Mouse (Mus musculus): ENCODE data around the gene H2-Ob. TPM values are rescaled to one million over a fixed set of nuclear protein-coding genes. Genes with fewer than 3 reads are reported as not detected.

The H2-Ob gene
- polyA plus RNA-seq, 1 experiment from 2014 or later, result 0.54 TPM

DNA sequence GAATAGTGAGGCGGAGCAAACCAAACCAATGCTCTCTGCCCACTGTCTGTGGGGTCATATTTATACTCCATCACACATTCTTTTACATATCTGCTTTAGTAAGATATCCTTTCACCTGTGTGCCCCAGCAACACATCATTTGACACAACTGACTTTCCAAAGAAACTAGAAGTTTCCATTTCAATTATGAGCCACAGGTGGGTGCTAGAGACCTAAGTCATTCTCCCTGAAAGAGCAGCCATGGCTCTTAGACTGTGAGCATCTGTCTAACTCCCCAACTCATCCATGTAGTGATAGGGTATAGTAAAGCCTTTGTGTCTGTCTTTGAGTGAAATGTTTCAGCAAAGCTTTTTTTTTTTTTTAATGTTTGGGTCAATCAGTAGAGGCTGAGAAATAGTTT, 33.4 kb downstream of the H2-Ob start:
- Histone ChIP-seq H3K4me3 (ENCODE audit: low read depth, low read length) (no peak overlapping the region), H3K9me3 (replicated peaks; ENCODE audit: control insufficient read depth, low read length) (no peaks in the 10 kb centered on the region), H3K9ac (ENCODE audit: low read depth, low read length) (no peak overlapping the region), H3K4me1 (ENCODE audit: control insufficient read depth, low read depth, low read length) (no peaks in the 10 kb centered on the region), H3K36me3 (ENCODE audit: control insufficient read depth, insufficient read depth) (no peaks in the 10 kb centered on the region), H3K27me3 (ENCODE audit: control insufficient read depth, insufficient read depth, low read depth, low read length) (no peaks in the 10 kb centered on the region), H3K27ac (ENCODE audit: low read length) (no peak overlapping the region), H3K4me2 (ENCODE audit: low read depth, low read length) (no peak overlapping the region)
- ATAC-seq (ENCODE audit: low read depth), result no peak
- WGBS (ENCODE audit: insufficient replicate concordance), result 74% methylated on average over 1 of the region's 1 CpGs

DNA sequence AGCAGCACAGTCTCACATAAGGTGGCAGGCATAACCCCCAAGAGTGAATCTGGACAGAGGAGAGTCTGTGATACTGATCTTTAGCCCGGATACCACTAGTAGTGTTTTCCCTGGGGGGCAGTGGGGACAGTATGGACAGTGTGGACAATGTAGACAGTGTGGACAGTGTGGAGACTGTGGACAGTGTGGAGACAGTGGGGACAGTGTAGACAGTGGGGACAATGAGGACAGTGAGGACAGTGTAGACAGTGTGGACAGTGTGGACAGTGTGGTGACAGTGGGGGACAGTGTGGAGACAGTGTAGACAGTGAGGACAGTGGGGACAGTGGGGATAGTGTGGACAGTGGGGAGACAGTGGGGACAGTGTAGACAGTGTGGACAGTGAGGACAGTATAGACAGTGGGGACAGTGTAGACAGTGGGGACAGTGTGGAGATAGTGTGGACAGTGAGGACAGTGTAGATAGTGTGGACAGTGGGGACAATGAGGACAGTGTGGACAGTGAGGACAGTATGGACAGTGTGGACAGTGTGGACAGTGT, 41.9 kb downstream of the H2-Ob start:
- no peaks in the 10 kb centered on the region for H3K9me3 ChIP-seq (replicated peaks; ENCODE audit: control insufficient read depth, low read length)
- no peak overlapping the region for H3K9ac ChIP-seq (ENCODE audit: low read depth, low read length)
- H3K4me2 ChIP-seq (ENCODE audit: low read depth, low read length), result no peak overlapping the region
- no peak for ATAC-seq (ENCODE audit: low read depth)
- H3K4me3 ChIP-seq (ENCODE audit: low read depth, low read length), result no peak overlapping the region
- H3K27me3 ChIP-seq (ENCODE audit: control insufficient read depth, insufficient read depth, low read depth, low read length), result no peaks in the 10 kb centered on the region
- no peaks in the 10 kb centered on the region for H3K36me3 ChIP-seq (ENCODE audit: control insufficient read depth, insufficient read depth)
- WGBS (ENCODE audit: insufficient replicate concordance), result 51% methylated on average over 1 of the region's 1 CpGs
- no peaks in the 10 kb centered on the region for H3K4me1 ChIP-seq (ENCODE audit: control insufficient read depth, low read depth, low read length)
- H3K27ac ChIP-seq (ENCODE audit: low read length), result no peak overlapping the region

DNA sequence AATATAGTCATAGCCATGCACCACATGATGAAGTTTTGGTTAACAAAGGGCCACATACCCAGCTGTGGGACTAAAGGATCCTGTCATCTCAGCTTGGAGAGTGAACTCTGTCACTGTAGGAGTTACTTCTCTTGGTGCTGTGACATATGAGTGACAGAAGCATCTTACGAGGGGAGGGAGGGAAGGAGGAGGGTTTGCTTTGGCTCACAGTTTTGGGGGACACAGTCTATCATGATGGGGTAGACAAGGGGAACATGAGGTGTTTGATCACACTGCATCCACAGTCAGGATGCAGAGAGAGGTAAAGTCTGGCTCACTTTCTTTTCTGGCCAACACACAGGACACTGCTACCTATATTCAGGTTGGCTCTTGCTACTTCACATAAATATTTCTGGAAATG, 43.1 kb downstream of the H2-Ob start:
- H3K4me1 ChIP-seq (ENCODE audit: control insufficient read depth, low read depth, low read length), result no peaks in the 10 kb centered on the region
- ATAC-seq (ENCODE audit: low read depth), result no peak
- H3K9me3 ChIP-seq (replicated peaks; ENCODE audit: control insufficient read depth, low read length), result no peaks in the 10 kb centered on the region
- 47% methylated on average over 1 of the region's 1 CpGs for WGBS (ENCODE audit: insufficient replicate concordance)
- no peak overlapping the region for H3K4me2 ChIP-seq (ENCODE audit: low read depth, low read length)
- no peaks in the 10 kb centered on the region for H3K36me3 ChIP-seq (ENCODE audit: control insufficient read depth, insufficient read depth)
- H3K27me3 ChIP-seq (ENCODE audit: control insufficient read depth, insufficient read depth, low read depth, low read length), result no peaks in the 10 kb centered on the region
- H3K4me3 ChIP-seq (ENCODE audit: low read depth, low read length), result no peak overlapping the region
- no peak overlapping the region for H3K9ac ChIP-seq (ENCODE audit: low read depth, low read length)
- no peak overlapping the region for H3K27ac ChIP-seq (ENCODE audit: low read length)

DNA sequence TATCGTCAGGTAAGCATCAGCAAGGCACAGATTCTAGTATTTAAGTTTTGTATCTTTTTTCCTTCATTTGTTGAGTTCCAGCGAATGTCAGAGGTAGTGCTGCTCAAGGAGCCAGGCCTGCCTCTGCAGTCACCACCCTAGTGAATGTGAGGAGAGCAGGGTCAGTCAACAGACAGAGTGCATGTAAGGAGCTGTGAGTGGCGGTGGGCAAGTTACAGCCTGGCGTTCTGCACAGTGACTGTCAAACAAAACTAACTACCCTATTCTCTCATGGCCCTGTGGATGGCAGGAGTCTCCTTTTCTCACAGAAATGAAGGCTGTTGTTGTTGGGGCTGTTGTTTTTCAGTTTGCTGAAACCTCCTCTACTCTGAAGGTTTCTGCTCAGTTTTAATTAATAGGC, 46.7 kb downstream of the H2-Ob start:
- H3K9me3 ChIP-seq (replicated peaks; ENCODE audit: control insufficient read depth, low read length), result no peaks in the 10 kb centered on the region
- no peaks in the 10 kb centered on the region for H3K27me3 ChIP-seq (ENCODE audit: control insufficient read depth, insufficient read depth, low read depth, low read length)
- no peak overlapping the region for H3K9ac ChIP-seq (ENCODE audit: low read depth, low read length)
- no peak overlapping the region for H3K27ac ChIP-seq (ENCODE audit: low read length)
- no peaks in the 10 kb centered on the region for H3K4me1 ChIP-seq (ENCODE audit: control insufficient read depth, low read depth, low read length)
- 68% methylated on average over 4 of the region's 4 CpGs for WGBS (ENCODE audit: insufficient replicate concordance)
- no peak for ATAC-seq (ENCODE audit: low read depth)
- H3K4me3 ChIP-seq (ENCODE audit: low read depth, low read length), result no peak overlapping the region
- H3K4me2 ChIP-seq (ENCODE audit: low read depth, low read length), result no peak overlapping the region
- H3K36me3 ChIP-seq (ENCODE audit: control insufficient read depth, insufficient read depth), result no peaks in the 10 kb centered on the region

DNA sequence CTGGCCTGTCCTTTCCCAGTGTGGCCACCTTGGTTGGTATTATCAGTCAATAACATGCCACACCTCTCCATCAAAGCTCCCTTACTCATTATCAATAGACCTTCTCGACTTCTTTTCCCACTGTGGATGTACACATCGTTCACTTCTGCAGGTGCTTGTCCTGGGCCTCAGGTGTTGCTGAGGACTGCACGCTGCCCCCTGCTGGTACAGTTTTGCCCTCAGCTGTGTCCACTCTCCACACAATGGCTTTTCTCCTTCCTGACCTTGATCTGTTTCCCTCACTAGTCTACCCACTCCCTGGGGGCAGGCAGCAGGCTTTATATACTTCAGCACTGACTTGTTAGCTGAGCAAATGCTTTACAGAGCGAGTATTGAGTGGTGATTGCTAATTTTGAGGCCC, 47.1 kb downstream of the H2-Ob start:
- Histone ChIP-seq H3K27ac (ENCODE audit: low read length) (no peak overlapping the region), H3K9me3 (replicated peaks; ENCODE audit: control insufficient read depth, low read length) (no peaks in the 10 kb centered on the region), H3K4me3 (ENCODE audit: low read depth, low read length) (no peak overlapping the region), H3K9ac (ENCODE audit: low read depth, low read length) (no peak overlapping the region), H3K4me2 (ENCODE audit: low read depth, low read length) (no peak overlapping the region), H3K36me3 (ENCODE audit: control insufficient read depth, insufficient read depth) (no peaks in the 10 kb centered on the region), H3K4me1 (ENCODE audit: control insufficient read depth, low read depth, low read length) (no peaks in the 10 kb centered on the region), H3K27me3 (ENCODE audit: control insufficient read depth, insufficient read depth, low read depth, low read length) (no peaks in the 10 kb centered on the region)
- WGBS (ENCODE audit: insufficient replicate concordance), result 28% methylated on average over 4 of the region's 4 CpGs
- no peak for ATAC-seq (ENCODE audit: low read depth)

DNA sequence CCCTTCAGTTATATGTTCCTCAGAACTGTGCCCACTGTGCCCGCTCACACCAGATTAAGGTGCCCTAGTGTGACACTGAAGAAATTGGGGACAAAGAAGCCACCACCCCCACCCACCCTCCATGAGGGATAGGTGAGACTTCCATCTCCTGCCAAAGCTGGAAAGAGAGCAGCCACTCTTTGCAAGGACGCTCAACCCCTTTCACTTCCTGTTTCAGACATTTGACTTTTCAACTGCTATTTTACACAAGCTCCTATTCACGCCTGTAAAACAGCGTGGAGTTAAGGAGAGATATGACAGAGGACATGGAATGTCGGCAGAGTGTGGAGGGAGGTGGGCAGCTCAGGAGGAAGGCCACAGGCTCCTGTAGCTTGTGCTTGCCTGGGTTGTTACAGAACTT, 47.8 kb downstream of the H2-Ob start:
- ATAC-seq (ENCODE audit: low read depth), result no peak
- Histone ChIP-seq H3K4me1 (ENCODE audit: control insufficient read depth, low read depth, low read length) (no peaks in the 10 kb centered on the region), H3K27ac (ENCODE audit: low read length) (no peak overlapping the region), H3K4me2 (ENCODE audit: low read depth, low read length) (no peak overlapping the region), H3K36me3 (ENCODE audit: control insufficient read depth, insufficient read depth) (no peaks in the 10 kb centered on the region), H3K4me3 (ENCODE audit: low read depth, low read length) (no peak overlapping the region), H3K9me3 (replicated peaks; ENCODE audit: control insufficient read depth, low read length) (no peaks in the 10 kb centered on the region), H3K27me3 (ENCODE audit: control insufficient read depth, insufficient read depth, low read depth, low read length) (no peaks in the 10 kb centered on the region), H3K9ac (ENCODE audit: low read depth, low read length) (no peak overlapping the region)
- 42% methylated on average over 5 of the region's 5 CpGs for WGBS (ENCODE audit: insufficient replicate concordance)

DNA sequence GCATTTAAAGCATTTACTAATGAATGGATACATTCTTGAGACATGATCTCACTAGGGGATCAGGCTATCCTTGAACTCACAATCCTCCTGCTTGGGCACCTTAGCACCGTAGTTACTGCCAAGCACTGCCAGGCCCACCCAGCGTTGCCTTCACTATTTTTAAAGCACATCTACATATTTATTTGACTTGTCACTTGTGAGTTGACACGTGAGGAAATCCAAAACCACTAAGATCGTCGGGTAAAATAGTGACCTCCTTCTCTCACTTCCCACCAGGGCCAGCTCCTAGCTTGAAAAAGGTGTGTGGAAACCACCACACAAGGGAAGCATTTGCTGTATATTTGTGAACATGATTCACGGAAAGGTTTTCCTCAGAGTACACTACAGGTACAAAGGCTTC, 48.3 kb downstream of the H2-Ob start:
- Histone ChIP-seq H3K4me2 (ENCODE audit: low read depth, low read length) (no peak overlapping the region), H3K4me3 (ENCODE audit: low read depth, low read length) (no peak overlapping the region), H3K9me3 (replicated peaks; ENCODE audit: control insufficient read depth, low read length) (no peaks in the 10 kb centered on the region), H3K9ac (ENCODE audit: low read depth, low read length) (no peak overlapping the region), H3K27ac (ENCODE audit: low read length) (no peak overlapping the region), H3K4me1 (ENCODE audit: control insufficient read depth, low read depth, low read length) (no peaks in the 10 kb centered on the region), H3K36me3 (ENCODE audit: control insufficient read depth, insufficient read depth) (no peaks in the 10 kb centered on the region), H3K27me3 (ENCODE audit: control insufficient read depth, insufficient read depth, low read depth, low read length) (no peaks in the 10 kb centered on the region)
- no peak for ATAC-seq (ENCODE audit: low read depth)
- 30% methylated on average over 6 of the region's 6 CpGs for WGBS (ENCODE audit: insufficient replicate concordance)

DNA sequence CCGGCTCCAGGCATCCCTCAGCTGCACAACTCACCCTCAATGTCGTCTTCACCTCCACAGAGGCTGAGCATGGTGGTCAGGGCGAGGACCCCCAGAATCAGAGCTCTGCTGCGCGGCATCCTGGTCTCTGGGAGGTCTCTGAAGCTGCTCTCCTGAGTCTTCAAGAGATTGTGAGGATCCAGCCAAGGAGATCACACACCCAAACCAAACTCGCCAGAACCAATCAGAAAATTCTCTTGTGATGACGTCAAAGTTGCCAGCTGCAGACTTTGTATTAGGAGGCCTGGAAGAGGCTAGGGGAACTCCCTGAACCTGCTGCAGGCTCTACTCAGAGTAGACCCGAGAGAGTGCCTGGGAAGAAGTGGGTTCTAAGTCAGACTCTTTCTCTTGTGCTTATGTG, 48.9 kb downstream of the H2-Ob start, which contains the start of gene H2-Aa:
Gene H2-Aa (minus strand): TSS at position 176 of the 400 bp plus-strand sequence.
- Histone ChIP-seq H3K4me1 (ENCODE audit: control insufficient read depth, low read depth, low read length) (no peaks in the 10 kb centered on the region), H3K9me3 (replicated peaks; ENCODE audit: control insufficient read depth, low read length) (no peaks in the 10 kb centered on the region; the same call in 1 of the 2 replicates), H3K36me3 (ENCODE audit: control insufficient read depth, insufficient read depth) (no peaks in the 10 kb centered on the region), H3K4me3 (ENCODE audit: low read depth, low read length) (no peak within 1 kb of the TSS), H3K27ac (ENCODE audit: low read length) (no peak within 1 kb of the TSS), H3K9ac (ENCODE audit: low read depth, low read length) (no peak within 1 kb of the TSS), H3K27me3 (ENCODE audit: control insufficient read depth, insufficient read depth, low read depth, low read length) (no peaks in the 10 kb centered on the region), H3K4me2 (ENCODE audit: low read depth, low read length) (no peak within 1 kb of the TSS)
- 0 out of 2 replicates have a peak, but pooled peaks have one; percentile 41 for ATAC-seq (ENCODE audit: low read depth)
- 11% methylated on average over 8 of the region's 8 CpGs for WGBS (ENCODE audit: insufficient replicate concordance)

DNA sequence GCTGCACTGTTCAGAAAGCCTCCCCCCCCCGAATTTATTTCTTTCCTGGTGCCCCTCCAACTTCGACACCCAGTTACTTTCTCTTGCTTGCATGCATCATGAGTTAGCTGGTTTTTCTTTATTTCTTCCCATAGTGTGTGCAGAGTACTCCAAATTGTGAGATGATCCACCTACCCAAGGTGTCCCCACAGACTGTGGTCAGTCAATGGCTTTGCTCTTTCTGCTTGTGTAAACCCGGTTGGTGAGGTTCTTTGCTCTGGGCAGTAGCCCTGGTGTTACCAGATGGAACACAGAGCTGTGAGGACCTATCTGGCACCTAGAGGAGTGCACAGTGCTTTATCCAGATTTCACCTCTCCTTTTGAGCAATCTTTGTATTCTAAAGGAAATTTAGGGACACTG, 49.4 kb downstream of the H2-Ob start:
- H3K4me1 ChIP-seq (ENCODE audit: control insufficient read depth, low read depth, low read length), result no peaks in the 10 kb centered on the region
- no peaks in the 10 kb centered on the region for H3K27me3 ChIP-seq (ENCODE audit: control insufficient read depth, insufficient read depth, low read depth, low read length)
- no peak for ATAC-seq (ENCODE audit: low read depth)
- H3K4me2 ChIP-seq (ENCODE audit: low read depth, low read length), result no peak overlapping the region
- H3K9ac ChIP-seq (ENCODE audit: low read depth, low read length), result no peak overlapping the region
- 40% methylated on average over 3 of the region's 3 CpGs for WGBS (ENCODE audit: insufficient replicate concordance)
- H3K27ac ChIP-seq (ENCODE audit: low read length), result no peak overlapping the region
- H3K9me3 ChIP-seq (replicated peaks; ENCODE audit: control insufficient read depth, low read length), result no peaks in the 10 kb centered on the region; the same call in 1 of the 2 replicates
- no peaks in the 10 kb centered on the region for H3K36me3 ChIP-seq (ENCODE audit: control insufficient read depth, insufficient read depth)
- no peak overlapping the region for H3K4me3 ChIP-seq (ENCODE audit: low read depth, low read length)
